Mouse (Mus musculus) brain, adult 2 months (tissue): ENCODE results near the gene BC048679.

Source experiments
- DNase-seq: peaks from one replicate; pipeline ENCODE4 v3.0.0; 2011; ENCODE audit warnings: low read depth, low spot score

The BC048679 gene

GRCm38 (mm10) chr7:81498181-81498580 lies at the start of gene BC048679:
TSS of gene BC048679 (minus strand) at chr7:81498281.
- no peak for DNase-seq

DNA sequence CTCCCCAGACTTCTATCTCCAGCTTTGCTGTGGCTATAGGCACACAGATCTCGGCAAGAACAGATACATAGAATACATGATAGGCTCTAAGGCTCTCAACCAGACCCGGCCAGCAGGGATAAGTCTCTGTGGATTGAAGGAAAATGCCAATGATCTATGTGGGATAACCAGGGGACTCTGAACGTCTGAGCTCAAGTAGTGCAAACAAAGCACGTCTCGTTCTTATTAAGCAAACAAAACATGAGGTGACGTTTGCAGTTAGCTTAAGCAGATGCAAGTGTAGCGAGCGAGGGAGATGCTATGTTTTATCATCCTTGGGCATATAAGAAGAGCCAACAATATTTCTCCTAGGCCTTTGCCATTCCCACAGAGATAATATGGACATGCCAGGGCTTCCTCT lies 44.9 kb upstream of the BC048679 start:
- DNase-seq: no peak

GRCm38 (mm10) chr7:81541924-81542524 lies 43.9 kb upstream of the BC048679 start:
- peak; percentile 75 for DNase-seq

DNA sequence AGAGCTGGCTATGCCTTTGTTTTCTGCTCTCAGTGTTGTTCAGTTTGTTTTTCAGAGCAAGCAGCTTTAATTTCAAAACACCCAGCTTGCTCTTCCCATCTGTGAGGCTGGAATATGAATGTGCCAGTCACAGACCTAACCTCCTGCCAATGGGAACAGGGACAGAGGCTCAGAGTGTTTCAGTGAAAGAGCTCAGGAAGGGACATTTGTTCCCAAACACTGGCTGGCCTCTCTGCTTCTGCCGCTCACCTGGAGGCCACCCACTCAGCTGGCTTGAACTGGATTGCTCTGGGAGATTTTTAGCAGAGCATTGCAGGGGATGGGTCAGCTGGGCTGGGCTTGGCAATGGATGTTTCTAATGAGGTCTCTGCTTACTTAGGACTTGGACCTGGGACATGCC lies 42.9 kb upstream of the BC048679 start:
- DNase-seq: peak; percentile 47

GRCm38 (mm10) chr7:81539565-81539964 lies 41.5 kb upstream of the BC048679 start:
- DNase-seq: no peak

- peak; percentile 71 for DNase-seq
Observed at GRCm38 (mm10) chr7:81538070-81538675, 40.1 kb upstream of the BC048679 start.

DNA sequence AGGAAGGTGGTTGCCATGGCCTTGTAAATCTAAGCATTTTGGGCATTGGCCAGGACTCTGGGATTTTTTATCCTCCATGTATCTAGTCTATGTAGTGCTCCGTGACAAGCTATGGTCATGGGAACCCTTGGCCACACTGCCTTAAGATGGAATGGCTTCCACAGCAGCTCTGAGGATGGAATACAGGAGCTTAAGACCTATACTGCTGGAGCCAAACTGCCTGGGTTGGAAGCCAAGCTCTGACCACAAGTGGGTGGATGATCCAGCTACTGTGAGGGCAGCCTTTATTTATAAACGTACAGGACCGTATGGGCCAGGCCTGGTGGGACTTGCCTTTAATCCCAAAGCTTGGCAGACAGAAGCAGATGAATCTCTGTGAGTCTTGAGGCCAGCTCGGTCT lies 38.4 kb upstream of the BC048679 start:
- no peak for DNase-seq

GRCm38 (mm10) chr7:81531462-81531861 lies 33.4 kb upstream of the BC048679 start:
- peak; percentile 25 for DNase-seq

DNA sequence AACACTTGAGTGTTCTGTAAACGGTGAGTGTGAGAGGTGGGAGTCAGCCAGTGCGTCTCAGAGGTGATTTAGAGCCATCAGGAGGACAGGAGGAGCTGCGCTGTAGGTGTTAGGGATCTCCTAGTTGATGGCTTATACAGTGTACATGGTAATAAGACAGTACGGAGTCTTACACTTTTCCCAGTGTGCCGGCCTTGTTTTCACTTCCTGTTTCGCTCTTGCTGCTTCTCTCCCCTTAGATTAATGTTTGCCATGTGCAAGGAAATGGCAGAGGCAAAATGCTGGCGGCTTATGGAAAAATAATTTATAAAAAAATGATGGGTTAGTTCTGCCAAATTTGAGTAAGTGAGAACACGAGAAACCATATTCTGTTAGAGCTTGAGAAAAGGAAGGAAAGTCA lies 30.8 kb upstream of the BC048679 start:
- DNase-seq: no peak

DNA sequence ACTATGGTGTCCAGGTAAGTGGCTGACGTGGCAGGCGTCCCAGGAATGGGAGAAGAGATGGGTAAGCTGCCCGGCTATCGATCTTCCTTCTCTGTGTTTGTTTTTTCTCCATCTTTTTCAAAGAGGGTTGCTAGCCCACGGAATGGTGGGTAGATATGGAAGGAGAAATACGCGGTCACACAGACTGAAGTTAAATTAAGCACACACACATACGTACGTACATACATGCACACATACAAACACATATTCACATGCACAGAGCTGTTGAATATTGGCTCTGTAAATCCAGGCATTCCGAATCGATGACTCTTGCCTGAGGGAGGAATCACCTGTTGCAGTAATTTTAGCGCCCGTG lies 25.6 kb upstream of the BC048679 start:
- DNase-seq: no peak

- peak; percentile 98 for DNase-seq
Observed at GRCm38 (mm10) chr7:81523008-81523662, 25.1 kb upstream of the BC048679 start.

GRCm38 (mm10) chr7:81516154-81517030 lies 18.3 kb upstream of the BC048679 start:
- DNase-seq: peak; percentile 61

DNA sequence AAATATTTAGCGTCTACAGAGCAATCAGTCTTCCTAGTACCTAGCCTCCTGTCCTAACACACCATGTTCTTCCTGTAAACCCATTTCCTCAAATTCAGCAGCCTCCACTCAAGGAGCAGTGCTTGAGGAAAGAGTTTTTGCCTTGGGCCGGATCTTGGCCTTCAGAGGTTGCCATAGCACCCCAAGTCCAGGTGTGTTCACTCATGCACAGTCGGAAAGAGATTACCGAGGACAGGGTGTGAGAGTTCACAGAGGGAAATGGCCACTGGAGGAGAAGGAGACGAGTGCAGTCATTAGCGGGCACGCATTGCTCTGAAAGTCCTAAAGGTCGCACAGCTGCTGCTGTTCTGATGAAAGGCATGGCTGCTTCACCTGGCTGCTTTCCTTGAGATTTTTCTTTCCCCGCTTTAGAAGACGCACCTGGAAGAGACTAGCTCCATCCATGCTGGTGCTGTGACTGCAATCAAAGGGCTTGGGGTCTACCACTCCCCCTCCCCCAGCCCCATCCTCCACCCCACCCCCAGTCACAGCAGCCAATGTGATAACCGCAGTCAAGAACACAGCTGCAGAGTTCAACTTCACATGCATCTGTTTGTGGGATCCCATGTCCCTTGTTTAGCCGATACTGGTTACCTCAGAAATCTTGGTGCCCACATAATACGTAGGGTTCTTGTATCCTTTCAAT lies 17.0 kb upstream of the BC048679 start:
- DNase-seq: no peak

DNA sequence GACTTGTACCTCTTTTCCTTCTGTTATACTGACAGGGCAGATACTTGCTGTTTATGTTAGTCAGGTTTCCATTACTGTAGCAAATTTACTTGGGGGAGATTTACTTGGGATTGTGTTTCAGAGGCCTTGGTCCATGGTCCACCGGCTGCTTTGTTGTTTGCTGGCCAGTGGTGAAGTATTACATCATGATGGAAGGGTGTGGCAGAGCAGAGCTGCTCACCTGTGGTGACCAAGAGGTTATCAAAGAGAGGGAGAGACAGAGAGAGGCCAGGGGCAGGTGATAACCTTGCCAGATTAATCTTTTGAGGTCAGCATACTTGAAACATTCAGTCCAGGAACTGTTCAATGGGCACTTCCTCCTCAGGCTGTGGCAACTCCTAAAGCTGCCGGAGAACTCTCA lies 3.0 kb upstream of the BC048679 start:
- no peak for DNase-seq

GRCm38 (mm10) chr7:81497171-81497570 lies 910 bp downstream of the BC048679 start:
- no peak for DNase-seq

- peak; percentile 91 for DNase-seq
Observed at GRCm38 (mm10) chr7:81493331-81494021, 4.6 kb downstream of the BC048679 start, which contains the start of gene Ap3b2. TSS of gene Ap3b2 (minus strand) at chr7:81493925.

DNA sequence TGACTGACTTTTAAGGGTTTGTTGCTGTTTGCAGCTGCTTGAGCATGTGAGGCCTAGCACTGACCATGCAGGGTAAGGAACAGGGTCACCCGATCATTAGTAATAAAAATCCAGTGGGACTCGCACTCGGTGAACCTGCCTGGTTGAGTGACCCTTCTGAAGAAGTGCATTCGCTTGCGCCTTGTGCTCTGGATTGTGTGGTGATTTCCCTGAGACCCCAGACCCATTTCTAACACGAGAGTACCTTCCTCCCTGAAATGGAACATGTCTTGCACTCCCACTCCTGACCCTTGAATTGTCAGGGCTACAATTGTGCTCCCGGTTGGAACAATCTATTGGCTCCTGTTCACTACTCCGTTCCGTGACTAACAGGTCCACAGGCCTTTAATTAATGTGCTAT lies 5.5 kb downstream of the BC048679 start:
- no peak for DNase-seq

- no peak for DNase-seq
Observed at GRCm38 (mm10) chr7:81489649-81490048, 8.4 kb downstream of the BC048679 start.

- peak; percentile 35 for DNase-seq
Observed at GRCm38 (mm10) chr7:81480800-81481199, 17.3 kb downstream of the BC048679 start.

- DNase-seq: no peak
Observed at GRCm38 (mm10) chr7:81479531-81480090, 18.5 kb downstream of the BC048679 start.

- DNase-seq: peak; percentile 55
Observed at GRCm38 (mm10) chr7:81478261-81478660, 19.8 kb downstream of the BC048679 start.
